Mouse (Mus musculus): ENCODE data around the gene Arhgap24. TPM values are rescaled to one million over a fixed set of nuclear protein-coding genes. Genes with fewer than 3 reads are reported as not detected.

Gene Arhgap24
- polyA plus RNA-seq, 1 experiment, result 4.2 TPM

DNA sequence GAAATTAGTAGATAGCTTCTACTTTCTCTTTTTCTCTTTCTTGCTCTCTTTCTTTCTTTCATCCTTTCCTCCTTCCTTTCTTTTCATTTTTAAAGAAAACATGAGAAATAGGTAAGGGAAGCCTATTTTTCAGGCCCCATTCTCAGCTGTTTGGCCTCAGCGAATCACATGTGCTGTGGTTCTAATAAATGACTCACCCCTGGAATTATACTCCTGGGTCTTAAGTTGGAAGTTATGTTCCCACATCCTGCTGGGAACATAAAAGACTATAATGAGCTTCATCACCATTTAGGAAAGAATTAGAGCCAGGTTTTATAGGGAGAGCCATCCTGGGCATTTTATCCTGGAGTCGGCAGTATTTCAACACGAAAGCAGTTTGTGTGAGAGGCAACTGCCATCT lies 12.9 kb upstream of the Arhgap24 start:
- DNase-seq (ENCODE audit: low read depth in 1 of 2, low spot score in 2 of 2), result no peak
- Histone ChIP-seq H3K36me3 (ENCODE audit: control insufficient read depth, insufficient read depth, low read length) (no peaks in the 10 kb centered on the region), H3K4me1 (ENCODE audit: control insufficient read depth, insufficient read depth, insufficient read length) (no peaks in the 10 kb centered on the region; the same call in 1 of the 2 replicates), H3K4me3 (ENCODE audit: extremely low read depth, insufficient read depth, insufficient read length) (no peak overlapping the region), H3K27me3 (ENCODE audit: control insufficient read depth, insufficient read depth, low read length) (no peaks in the 10 kb centered on the region), H3K27ac (ENCODE audit: insufficient read depth, low read length) (no peak overlapping the region)
- WGBS, result 92% methylated on average over 3 of the region's 3 CpGs
- no peak for TF ChIP-seq CTCF (IDR thresholded peaks at IDR 0.05; ENCODE audit: extremely low read depth, insufficient read depth, insufficient read length, insufficient replicate concordance)
- TF ChIP-seq POLR2A (IDR thresholded peaks at IDR 0.05; ENCODE audit: low read depth, low read length), result no peak

DNA sequence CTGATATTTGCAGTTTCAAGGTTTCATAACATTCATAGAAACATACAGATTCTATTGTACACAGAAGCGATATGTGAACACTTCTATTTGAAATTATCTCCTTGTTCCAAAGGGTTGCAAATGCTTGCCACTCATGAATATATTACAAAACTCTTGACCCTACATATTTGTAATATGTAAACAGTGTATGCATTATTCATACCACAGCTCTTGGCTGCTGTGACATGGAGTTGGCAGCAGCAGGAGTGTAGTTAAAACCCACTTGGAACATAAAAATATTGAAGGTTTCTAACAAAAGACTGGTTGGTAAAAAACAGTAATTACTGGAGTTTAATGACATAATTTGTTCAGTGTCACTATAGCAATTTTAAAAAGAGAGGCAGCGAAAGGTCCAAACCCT lies 10.9 kb upstream of the Arhgap24 start:
- no peaks in the 10 kb centered on the region; the same call in 1 of the 2 replicates for H3K4me1 ChIP-seq (ENCODE audit: control insufficient read depth, insufficient read depth, insufficient read length)
- DNase-seq (ENCODE audit: low read depth in 1 of 2, low spot score in 2 of 2), result no peak
- 94% methylated on average over 2 of the region's 2 CpGs for WGBS
- H3K27me3 ChIP-seq (ENCODE audit: control insufficient read depth, insufficient read depth, low read length), result no peaks in the 10 kb centered on the region
- no peaks in the 10 kb centered on the region for H3K36me3 ChIP-seq (ENCODE audit: control insufficient read depth, insufficient read depth, low read length)
- no peak overlapping the region for H3K27ac ChIP-seq (ENCODE audit: insufficient read depth, low read length)
- no peak overlapping the region for H3K4me3 ChIP-seq (ENCODE audit: extremely low read depth, insufficient read depth, insufficient read length)
- TF ChIP-seq CTCF (IDR thresholded peaks at IDR 0.05; ENCODE audit: extremely low read depth, insufficient read depth, insufficient read length, insufficient replicate concordance), result no peak
- TF ChIP-seq POLR2A (IDR thresholded peaks at IDR 0.05; ENCODE audit: low read depth, low read length), result no peak

DNA sequence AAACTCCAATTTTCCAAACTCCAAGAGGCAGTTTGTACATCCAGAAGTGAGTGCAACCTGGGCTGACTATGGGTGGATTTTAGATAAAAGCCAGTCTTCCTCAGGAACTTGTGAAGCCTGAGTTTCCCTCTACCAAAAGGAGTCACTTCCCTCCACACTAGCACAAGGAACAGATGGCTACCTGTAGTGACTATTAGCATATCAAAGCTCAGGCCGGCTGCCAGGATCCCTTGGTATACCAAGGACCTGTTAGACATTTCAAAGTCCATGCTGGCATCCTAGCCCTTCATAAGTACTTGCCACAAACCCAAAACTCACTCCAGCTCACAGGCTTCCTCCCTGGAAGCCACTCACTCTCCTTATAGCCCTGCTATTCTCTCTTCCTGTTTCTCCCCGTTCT lies 3.1 kb upstream of the Arhgap24 start:
- TF ChIP-seq POLR2A (IDR thresholded peaks at IDR 0.05; ENCODE audit: low read depth, low read length), result no peak
- no peak for TF ChIP-seq CTCF (IDR thresholded peaks at IDR 0.05; ENCODE audit: extremely low read depth, insufficient read depth, insufficient read length, insufficient replicate concordance)
- no peak overlapping the region for H3K27ac ChIP-seq (ENCODE audit: insufficient read depth, low read length)
- no peaks in the 10 kb centered on the region for H3K27me3 ChIP-seq (ENCODE audit: control insufficient read depth, insufficient read depth, low read length)
- DNase-seq (ENCODE audit: low read depth in 1 of 2, low spot score in 2 of 2), result no peak
- no peaks in the 10 kb centered on the region for H3K36me3 ChIP-seq (ENCODE audit: control insufficient read depth, insufficient read depth, low read length)
- no peak overlapping the region for H3K4me3 ChIP-seq (ENCODE audit: extremely low read depth, insufficient read depth, insufficient read length)
- 10% methylated on average over 2 of the region's 2 CpGs for WGBS
- H3K4me1 ChIP-seq (ENCODE audit: control insufficient read depth, insufficient read depth, insufficient read length), result no peaks in the 10 kb centered on the region

DNA sequence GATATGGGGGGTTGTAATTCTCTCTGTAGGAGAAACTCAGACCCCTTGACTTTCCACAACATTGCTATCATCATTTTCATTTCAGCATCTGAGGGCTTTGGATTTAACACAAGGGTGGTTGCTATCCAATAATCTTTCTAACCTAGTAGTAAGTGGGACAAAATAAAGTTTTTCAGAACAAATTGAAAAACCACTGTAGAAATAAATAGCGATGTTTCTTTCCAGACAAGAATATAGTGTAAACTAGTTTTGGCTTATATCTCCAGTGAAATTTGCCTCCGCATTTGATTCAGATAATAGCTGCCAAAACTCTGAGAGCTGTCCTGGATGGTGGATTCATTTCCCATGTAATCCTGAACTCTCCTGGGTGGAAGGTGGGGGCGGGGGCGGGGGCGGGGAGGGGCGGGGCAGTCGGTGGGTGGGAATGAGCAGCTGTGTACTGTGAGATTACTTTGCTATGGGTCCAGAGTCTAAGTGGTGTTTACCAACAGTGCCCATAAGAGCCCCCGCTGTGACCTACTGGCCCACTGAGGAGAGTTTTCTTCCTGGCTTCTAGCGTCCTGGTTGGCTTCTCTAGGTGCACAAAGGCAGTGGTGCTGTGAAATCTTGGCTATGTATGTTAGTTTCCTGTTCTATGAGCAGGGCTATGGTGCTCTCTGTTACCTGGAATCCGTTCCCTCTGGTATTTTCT lies 2.2 kb downstream of the Arhgap24 start:
- no peaks in the 10 kb centered on the region for H3K36me3 ChIP-seq (ENCODE audit: control insufficient read depth, insufficient read depth, low read length)
- TF ChIP-seq CTCF (IDR thresholded peaks at IDR 0.05; ENCODE audit: extremely low read depth, insufficient read depth, insufficient read length, insufficient replicate concordance), result no peak
- TF ChIP-seq POLR2A (IDR thresholded peaks at IDR 0.05; ENCODE audit: low read depth, low read length), result no peak
- no peaks in the 10 kb centered on the region; the same call in 1 of the 2 replicates for H3K4me1 ChIP-seq (ENCODE audit: control insufficient read depth, insufficient read depth, insufficient read length)
- no peaks in the 10 kb centered on the region for H3K27me3 ChIP-seq (ENCODE audit: control insufficient read depth, insufficient read depth, low read length)
- H3K4me3 ChIP-seq (ENCODE audit: extremely low read depth, insufficient read depth, insufficient read length), result no peak overlapping the region
- 79% methylated on average over 10 of the region's 10 CpGs for WGBS
- DNase-seq (ENCODE audit: low read depth in 1 of 2, low spot score in 2 of 2), result no peak
- no peak overlapping the region for H3K27ac ChIP-seq (ENCODE audit: insufficient read depth, low read length)

DNA sequence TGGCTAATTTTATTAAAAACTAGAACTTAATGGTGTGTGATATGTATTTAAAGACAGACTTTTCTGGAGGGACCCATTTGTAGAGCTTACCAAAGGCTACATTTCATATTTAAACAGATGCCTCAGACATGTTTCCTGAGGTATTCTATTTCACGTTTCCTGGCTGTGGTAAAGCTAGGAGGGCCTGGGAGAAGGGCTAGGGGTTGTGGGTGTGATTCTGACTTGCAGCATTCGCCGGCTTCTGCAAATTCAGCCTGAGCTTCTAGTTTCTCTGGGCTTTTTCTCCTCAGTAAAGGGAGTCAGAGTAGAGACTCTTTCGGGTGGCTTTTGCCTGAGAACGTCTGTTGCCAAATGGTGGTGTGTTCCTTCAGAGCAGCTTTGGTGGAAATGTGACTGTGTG lies 10.4 kb downstream of the Arhgap24 start:
- no peak overlapping the region for H3K4me3 ChIP-seq (ENCODE audit: extremely low read depth, insufficient read depth, insufficient read length)
- DNase-seq (ENCODE audit: low read depth in 1 of 2, low spot score in 2 of 2), result no peak
- no peak overlapping the region for H3K27ac ChIP-seq (ENCODE audit: insufficient read depth, low read length)
- H3K36me3 ChIP-seq (ENCODE audit: control insufficient read depth, insufficient read depth, low read length), result no peaks in the 10 kb centered on the region
- H3K27me3 ChIP-seq (ENCODE audit: control insufficient read depth, insufficient read depth, low read length), result no peaks in the 10 kb centered on the region
- no peak for TF ChIP-seq CTCF (IDR thresholded peaks at IDR 0.05; ENCODE audit: extremely low read depth, insufficient read depth, insufficient read length, insufficient replicate concordance)
- TF ChIP-seq POLR2A (IDR thresholded peaks at IDR 0.05; ENCODE audit: low read depth, low read length), result no peak
- 22% methylated on average over 5 of the region's 5 CpGs for WGBS
- H3K4me1 ChIP-seq (ENCODE audit: control insufficient read depth, insufficient read depth, insufficient read length), result peaks cover 6% of the 10 kb centered on the region; the same call in 1 of the 2 replicates

DNA sequence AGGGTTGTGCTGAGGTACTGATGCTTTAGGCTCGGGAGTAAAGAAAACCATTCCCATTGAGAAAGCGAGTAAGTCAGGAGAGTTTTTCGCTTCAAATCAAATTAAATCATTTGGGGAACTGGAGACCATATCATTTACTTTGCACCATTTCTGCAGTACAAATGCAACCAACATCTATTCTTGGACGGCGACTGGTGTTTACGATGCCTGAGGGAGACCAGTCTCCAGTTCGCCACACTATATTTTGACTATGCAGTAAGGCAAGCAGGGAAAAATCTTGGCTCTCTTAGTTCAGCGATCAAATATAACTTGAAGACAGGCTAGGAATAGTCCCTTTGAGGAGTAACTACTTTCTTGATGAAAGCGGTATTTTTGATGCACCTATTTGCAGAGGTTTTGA lies 11.0 kb downstream of the Arhgap24 start:
- H3K4me3 ChIP-seq (ENCODE audit: extremely low read depth, insufficient read depth, insufficient read length), result no peak overlapping the region
- no peaks in the 10 kb centered on the region for H3K27me3 ChIP-seq (ENCODE audit: control insufficient read depth, insufficient read depth, low read length)
- no peaks in the 10 kb centered on the region for H3K36me3 ChIP-seq (ENCODE audit: control insufficient read depth, insufficient read depth, low read length)
- no peak for DNase-seq (ENCODE audit: low read depth in 1 of 2, low spot score in 2 of 2)
- WGBS, result 88% methylated on average over 9 of the region's 9 CpGs
- H3K4me1 ChIP-seq (ENCODE audit: control insufficient read depth, insufficient read depth, insufficient read length), result peaks cover 6% of the 10 kb centered on the region; the same call in 1 of the 2 replicates
- no peak overlapping the region for H3K27ac ChIP-seq (ENCODE audit: insufficient read depth, low read length)
- TF ChIP-seq POLR2A (IDR thresholded peaks at IDR 0.05; ENCODE audit: low read depth, low read length) (no peak), CTCF (IDR thresholded peaks at IDR 0.05; ENCODE audit: extremely low read depth, insufficient read depth, insufficient read length, insufficient replicate concordance) (no peak)

- no peak for DNase-seq (ENCODE audit: low read depth in 1 of 2, low spot score in 2 of 2)
- H3K27ac ChIP-seq (ENCODE audit: insufficient read depth, low read length), result no peak overlapping the region
- TF ChIP-seq POLR2A (IDR thresholded peaks at IDR 0.05; ENCODE audit: low read depth, low read length) (no peak), CTCF (IDR thresholded peaks at IDR 0.05; ENCODE audit: extremely low read depth, insufficient read depth, insufficient read length, insufficient replicate concordance) (no peak)
- no peaks in the 10 kb centered on the region for H3K36me3 ChIP-seq (ENCODE audit: control insufficient read depth, insufficient read depth, low read length)
- H3K4me1 ChIP-seq (ENCODE audit: control insufficient read depth, insufficient read depth, insufficient read length), result peaks cover 17% of the 10 kb centered on the region
- H3K4me3 ChIP-seq (ENCODE audit: extremely low read depth, insufficient read depth, insufficient read length), result no peak overlapping the region
- 74% methylated on average over 6 of the region's 6 CpGs for WGBS
- H3K27me3 ChIP-seq (ENCODE audit: control insufficient read depth, insufficient read depth, low read length), result no peaks in the 10 kb centered on the region
Observed at GRCm38 (mm10) chr5:102494827-102495226, 13.6 kb downstream of the Arhgap24 start.

All from spleen, adult 2 months (tissue).